Mouse (Mus musculus): ENCODE results near the gene Gm9044.
"Not testable (repeated sequence)": the region's sequence is repeated elsewhere in the genome, so short reads cannot be mapped to it uniquely, and the experiment has no call there.

Gm9044 gene

DNA sequence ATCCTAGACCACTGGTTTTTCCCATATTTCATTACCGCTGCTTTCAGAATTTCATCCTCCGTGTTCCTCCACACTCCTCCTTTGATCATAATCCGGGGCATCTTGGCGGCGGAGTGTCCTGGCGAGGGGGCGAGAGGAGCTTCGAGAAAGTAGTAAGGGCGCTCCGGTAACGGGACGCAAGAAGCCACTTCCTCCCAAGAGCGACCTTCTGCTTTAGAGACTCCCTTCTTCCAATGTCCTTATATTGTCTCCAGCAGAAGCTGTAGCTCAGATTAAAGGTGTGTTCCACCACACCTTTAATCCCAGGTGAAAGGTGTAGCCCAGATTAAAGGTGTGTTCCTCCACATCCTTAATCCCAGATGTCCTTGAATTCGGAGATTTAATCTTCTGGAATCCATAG lies at the start of gene Gm9044:
Gene Gm9044, minus strand, starts transcription at position 101 of the 400 bp plus-strand sequence.
- DNase-seq (ENCODE audit: low spot score), result not testable (repeated sequence)

DNA sequence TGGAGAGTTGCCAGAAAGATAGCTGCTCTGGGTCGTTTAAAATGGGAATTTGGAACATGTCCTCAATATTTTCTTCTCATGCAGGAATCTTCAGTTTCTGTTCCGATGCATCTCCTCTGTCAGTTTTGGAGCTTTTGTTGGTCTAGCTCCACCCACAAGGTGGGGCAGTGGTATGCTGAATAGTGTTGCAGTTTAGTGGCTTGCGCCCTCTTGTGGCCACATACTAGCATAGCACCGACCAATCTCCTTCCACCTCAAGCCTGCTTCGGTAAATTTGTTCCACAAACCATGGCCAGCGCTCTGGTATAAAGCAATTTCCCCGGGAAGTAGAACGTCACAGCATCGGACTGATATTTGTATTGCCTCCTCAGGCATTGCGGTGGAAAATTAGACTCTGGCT lies 38.2 kb upstream of the Gm9044 start:
- DNase-seq (ENCODE audit: low spot score), result peak; percentile 83

DNA sequence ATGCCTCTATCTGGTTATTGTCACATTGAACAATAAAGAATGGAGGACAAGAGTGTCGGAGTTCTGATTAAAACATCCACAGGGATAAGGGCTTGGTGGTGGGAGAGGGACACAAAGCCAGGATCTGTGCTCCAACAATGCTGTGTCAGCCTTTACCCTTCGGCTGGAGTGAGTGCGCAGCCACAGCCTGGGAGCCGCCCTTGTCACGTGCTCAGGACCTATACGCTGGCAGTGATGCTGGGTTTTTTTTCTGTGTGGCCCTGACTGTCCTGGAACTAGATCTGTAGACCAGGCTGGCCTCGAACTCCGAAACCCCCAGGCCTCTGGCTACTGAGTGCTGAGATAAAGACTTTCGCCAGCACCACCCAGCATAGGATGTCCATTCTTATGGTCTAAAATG lies 37.3 kb upstream of the Gm9044 start:
- DNase-seq (ENCODE audit: low spot score), result no peak

DNA sequence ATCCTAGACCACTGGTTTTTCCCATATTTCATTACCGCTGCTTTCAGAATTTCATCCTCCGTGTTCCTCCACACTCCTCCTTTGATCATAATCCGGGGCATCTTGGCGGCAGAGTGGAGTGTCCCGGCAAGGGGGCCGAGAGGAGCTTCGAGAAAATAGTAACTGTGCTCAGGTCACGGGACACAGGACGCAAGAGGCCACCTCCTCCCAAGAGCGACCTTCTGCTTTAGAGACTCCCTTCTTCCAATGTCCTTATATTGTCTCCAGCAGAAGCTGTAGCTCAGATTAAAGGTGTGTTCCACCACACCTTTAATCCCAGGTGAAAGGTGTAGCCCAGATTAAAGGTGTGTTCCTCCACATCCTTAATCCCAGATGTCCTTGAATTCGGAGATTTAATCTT lies 21.8 kb upstream of the Gm9044 start, which contains the start of gene Gm9049:
Gene Gm9049, minus strand, starts transcription at position 101 of the 400 bp plus-strand sequence.
- not testable (repeated sequence) for DNase-seq (ENCODE audit: low spot score)

DNA sequence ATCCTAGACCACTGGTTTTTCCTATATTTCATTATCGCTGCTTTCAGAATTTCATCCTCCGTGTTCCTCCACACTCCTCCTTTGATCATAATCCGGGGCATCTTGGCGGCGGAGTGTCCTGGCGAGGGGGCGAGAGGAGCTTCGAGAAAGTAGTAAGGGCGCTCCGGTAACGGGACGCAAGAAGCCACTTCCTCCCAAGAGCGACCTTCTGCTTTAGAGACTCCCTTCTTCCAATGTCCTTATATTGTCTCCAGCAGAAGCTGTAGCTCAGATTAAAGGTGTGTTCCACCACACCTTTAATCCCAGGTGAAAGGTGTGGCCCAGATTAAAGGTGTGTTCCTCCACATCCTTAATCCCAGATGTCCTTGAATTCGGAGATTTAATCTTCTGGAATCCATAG lies 16.4 kb upstream of the Gm9044 start, which contains the start of gene Gm9048:
Gene Gm9048, minus strand, starts transcription at position 101 of the 400 bp plus-strand sequence.
- not testable (repeated sequence) for DNase-seq (ENCODE audit: low spot score)

DNA sequence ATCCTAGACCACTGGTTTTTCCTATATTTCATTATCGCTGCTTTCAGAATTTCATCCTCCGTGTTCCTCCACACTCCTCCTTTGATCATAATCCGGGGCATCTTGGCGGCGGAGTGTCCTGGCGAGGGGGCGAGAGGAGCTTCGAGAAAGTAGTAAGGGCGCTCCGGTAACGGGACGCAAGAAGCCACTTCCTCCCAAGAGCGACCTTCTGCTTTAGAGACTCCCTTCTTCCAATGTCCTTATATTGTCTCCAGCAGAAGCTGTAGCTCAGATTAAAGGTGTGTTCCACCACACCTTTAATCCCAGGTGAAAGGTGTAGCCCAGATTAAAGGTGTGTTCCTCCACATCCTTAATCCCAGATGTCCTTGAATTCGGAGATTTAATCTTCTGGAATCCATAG lies 10.9 kb upstream of the Gm9044 start, which contains the start of gene Gm9046:
Gene Gm9046, minus strand, starts transcription at position 101 of the 400 bp plus-strand sequence.
- DNase-seq (ENCODE audit: low spot score), result not testable (repeated sequence)

DNA sequence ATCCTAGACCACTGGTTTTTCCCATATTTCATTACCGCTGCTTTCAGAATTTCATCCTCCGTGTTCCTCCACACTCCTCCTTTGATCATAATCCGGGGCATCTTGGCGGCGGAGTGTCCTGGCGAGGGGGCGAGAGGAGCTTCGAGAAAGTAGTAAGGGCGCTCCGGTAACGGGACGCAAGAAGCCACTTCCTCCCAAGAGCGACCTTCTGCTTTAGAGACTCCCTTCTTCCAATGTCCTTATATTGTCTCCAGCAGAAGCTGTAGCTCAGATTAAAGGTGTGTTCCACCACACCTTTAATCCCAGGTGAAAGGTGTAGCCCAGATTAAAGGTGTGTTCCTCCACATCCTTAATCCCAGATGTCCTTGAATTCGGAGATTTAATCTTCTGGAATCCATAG lies 5.5 kb upstream of the Gm9044 start, which contains the start of gene Gm9045:
Gene Gm9045, minus strand, starts transcription at position 101 of the 400 bp plus-strand sequence.
- not testable (repeated sequence) for DNase-seq (ENCODE audit: low spot score)

DNA sequence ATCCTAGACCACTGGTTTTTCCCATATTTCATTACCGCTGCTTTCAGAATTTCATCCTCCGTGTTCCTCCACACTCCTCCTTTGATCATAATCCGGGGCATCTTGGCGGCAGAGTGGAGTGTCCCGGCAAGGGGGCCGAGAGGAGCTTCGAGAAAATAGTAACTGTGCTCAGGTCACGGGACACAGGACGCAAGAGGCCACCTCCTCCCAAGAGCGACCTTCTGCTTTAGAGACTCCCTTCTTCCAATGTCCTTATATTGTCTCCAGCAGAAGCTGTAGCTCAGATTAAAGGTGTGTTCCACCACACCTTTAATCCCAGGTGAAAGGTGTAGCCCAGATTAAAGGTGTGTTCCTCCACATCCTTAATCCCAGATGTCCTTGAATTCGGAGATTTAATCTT lies 5.3 kb downstream of the Gm9044 start, which contains the start of gene Gm9040:
Gene Gm9040, minus strand, starts transcription at position 101 of the 400 bp plus-strand sequence.
- DNase-seq (ENCODE audit: low spot score), result not testable (repeated sequence)

DNA sequence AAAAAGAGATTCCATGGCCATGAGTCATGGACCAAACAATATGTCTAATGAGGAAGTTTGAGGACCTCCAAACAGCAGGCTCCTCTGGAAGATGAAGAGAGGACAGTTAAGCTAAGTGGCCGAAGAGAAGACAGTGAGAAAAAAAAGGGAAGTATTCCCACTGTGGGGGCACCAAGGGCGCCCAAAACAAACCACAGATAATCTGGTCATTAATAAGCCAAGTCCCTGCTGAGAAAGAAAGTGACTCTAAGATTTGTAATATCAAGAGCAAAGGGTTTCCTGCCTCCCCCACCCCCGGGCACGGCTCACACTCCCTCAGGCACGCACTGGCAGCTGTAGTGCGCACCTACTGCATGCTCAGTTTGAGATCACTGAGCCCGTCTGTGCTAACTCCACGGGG lies 13.2 kb downstream of the Gm9044 start:
- no peak for DNase-seq (ENCODE audit: low spot score)

DNA sequence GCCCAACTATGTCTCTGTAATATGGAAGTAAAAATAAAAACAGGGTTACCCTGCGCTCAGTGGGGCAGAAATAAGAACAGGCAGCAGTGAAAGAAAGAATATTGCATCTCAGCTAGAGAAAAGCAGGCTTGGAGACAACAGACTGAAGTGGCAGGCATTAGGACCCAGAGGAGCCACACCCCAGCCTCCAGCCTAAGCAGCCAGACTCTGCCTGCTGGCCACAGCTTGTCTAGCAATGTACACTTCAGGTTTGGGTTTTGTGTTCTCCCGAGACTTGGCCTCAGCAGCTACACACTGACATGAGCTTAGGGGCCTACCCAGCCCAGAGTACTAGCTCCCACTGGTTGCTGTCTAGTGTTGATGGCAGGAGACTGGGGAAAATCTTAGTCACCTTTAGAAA lies 30.1 kb downstream of the Gm9044 start:
- not testable (repeated sequence) for DNase-seq (ENCODE audit: low spot score)

DNA sequence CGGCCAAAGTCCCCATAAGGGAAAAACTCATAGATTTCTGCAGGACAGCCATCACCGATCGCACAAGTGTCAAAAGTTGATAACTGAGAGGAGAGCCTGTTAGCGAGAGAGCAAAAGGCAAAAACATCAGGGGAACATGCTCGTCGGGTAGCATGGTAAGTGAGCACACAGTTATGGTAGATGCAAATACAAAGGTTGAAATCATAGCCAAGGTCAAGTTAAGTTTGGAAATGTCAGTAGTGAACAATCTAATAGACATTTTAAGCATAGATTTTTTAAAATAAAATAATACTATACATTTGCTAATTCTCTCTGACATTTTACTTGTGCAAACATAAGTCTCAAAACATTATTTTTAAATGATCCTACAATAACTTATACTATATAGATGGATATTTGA lies 37.3 kb downstream of the Gm9044 start, which contains the start of gene Iltifb:
Gene Iltifb, minus strand, starts transcription at position 101 of the 400 bp plus-strand sequence.
- no peak for DNase-seq (ENCODE audit: low spot score)

DNA sequence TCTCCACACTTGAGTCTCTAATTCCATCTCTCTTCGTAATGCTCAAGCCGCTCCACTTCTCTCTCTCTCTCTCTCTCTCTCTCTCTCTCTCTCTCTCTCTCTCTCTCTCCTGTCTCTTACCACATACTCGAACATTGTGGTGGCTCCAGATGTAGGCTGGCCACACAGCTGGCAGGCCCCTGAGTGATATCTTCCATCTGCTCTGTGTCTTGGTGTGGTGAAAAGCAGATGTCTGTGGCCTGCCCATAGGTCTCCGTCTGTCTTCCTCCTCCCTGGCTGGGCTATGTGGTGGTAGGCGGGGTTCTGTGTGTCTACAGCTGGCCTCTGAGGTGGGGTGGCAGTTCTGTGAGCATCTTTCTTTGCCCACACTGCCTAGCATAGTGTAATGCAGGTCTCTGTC lies 49.2 kb downstream of the Gm9044 start:
- DNase-seq (ENCODE audit: low spot score), result not testable (repeated sequence)

DNA sequence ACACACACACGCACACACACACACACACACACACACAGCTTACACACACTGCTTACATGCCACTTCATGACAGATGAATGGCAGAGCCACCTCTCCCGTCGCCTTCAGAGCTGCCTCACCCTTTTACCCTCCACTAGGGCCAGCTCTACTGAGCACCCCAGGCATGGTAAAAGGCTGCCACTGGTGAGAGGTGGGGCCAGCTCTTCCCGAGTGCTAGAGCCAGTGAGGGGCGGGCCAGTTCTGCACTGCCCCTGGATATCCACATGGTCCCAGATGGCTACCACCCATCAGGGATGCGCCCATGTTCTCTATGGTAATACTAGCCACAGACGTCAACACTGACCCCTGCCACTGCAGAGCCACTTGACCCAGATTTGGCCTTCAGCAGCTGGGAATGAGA lies 49.6 kb downstream of the Gm9044 start:
- DNase-seq (ENCODE audit: low spot score), result not testable (repeated sequence)
